Mouse (Mus musculus) CD4-positive helper T cell, adult 2 months (primary cell): ENCODE results near the gene Zmynd11.
"Not testable (repeated sequence)": the region's sequence is repeated elsewhere in the genome, so short reads cannot be mapped to it uniquely, and the experiment has no call there.

Experiments used
- DNase-seq: peaks from one replicate; pipeline ENCODE4 v3.0.0-alpha.2; 2012; ENCODE audit warnings: low read depth, missing footprints, low spot score

Gene Zmynd11

DNA sequence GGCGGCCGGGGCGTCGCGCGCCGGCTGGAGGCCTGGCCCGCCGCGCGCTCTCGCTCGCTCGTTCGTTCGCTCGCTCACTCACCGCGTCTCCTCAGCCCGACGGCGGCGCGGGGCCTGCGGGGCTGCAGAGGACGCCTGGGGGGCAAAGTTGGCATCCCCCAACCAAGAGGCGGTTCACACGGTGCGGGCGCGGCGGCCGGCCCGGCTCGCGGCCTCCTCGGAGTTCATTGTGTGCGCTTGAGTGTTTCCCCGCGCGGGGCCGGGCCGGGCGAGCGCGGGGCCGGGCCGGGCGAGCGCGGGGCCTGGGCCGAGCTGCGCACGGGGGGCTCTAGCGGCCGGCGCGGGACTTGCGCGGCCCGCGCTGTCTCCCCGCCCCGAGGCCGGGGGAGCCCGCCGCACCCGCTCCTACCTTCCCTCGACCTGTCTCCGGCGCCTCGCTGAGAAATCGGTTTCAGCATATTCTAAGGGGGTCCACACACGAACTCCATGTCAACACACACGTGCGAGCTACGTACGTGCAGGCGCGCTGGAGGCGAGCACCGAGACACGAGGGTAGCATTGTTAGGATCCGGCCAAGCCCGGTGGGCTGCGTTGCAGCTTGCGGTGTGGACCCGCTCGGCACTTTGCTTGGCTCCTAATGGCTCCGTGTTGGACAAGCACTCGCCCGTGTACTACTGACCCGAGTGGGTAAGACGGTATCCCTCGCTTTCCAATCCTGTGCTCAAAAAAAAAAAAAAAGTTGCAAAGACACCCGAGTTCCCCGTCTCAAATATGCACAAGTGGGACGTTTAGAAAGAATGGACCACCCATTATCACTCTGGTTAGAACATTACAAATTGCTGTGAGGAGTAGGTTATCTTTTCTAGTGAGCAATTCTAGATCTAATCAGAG lies at the start of gene Zmynd11:
TSS of gene Zmynd11 (minus strand) at position 685 of the 891 bp plus-strand sequence.
- DNase-seq = peak; percentile 67

DNA sequence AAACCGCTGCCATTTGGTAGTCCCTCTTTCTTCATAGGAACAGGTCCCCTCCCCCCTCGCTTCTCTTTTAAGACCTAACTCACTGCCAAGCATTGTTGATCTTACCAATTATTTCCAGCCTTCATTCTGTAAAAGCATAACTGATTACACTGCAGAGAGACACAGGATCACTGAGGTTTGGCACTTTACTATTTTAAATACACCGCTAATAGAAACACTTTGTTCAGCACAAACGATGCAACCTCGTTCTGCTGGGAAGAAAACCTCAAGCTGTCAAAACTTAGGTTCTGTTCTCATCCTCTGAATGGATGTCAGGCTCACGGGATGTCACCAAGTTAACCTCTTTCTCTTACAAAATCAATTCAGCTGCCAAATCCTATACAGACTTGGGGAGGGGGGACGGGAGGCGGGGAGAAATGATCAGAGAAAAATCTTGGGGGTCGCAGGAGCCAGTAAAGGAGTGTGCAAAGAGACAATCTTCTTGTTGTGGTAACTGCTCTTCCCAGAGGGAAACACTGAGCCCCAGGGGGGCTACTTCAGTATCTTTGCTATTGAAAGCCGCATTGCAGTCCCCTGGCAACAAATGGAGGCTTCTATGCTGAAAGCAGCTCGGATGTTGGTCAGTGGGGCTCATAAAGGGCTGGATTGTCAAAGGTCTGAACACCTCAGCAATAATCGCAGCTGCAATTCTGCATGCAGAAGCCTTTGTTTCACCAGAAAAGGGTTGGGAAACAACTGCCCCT lies 30.9 kb upstream of the Zmynd11 start:
- DNase-seq = no peak

DNA sequence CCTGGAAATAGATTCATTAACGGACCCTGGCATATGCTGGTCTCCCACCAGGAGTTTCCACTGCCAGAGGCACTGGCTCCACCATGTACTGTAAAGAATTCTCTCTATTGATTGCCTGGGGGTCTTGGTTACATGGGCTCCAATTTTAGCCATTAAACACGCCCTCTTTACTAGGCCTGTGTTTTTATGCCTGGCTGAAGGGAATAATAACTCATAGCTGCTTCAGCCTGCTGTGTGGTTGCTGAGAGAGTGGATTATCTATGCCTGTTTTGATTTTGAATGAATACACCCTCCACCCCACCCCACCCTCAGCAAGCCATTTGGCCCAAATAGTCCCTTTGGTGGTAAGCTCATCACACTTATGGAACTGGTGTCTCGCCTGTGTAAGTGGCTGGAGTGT lies 20.9 kb upstream of the Zmynd11 start:
- no peak for DNase-seq

DNA sequence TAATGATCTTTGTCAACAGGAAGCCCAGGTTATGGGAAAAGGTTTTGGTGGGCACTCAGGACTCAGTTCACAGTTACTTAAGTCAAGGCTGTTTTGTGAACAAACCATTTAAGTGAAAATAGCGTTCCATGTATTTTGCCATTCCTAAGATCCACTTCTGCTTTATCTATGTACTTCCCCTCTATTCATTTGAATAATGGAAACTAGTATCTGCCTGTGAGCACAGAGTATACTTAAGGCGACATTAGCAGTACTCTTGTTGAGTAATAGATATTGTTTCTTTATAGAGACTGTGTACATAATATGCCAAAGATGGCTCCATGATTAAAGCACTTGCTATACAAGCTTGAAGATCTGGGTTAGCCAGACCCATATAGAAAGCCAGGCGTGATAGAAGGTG lies 18.6 kb upstream of the Zmynd11 start:
- no peak for DNase-seq

DNA sequence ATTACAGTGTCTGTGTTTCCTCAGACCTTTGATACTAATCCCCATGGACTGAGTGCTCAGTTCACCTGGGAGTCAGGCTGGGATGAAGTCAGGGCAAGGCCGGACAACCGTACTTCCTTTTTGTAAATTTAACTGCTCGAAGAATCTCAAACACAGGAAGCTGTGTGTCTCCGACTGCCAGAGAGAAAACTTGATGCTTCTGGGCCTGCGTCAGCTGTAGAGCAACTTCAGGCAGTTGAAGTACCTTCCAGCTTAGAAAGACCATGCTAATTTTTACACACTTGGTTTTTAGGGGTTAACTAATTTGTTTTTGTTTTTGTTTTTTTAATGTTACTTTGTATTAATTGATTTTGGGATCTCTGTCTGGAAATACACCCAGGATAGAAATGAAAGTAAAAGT lies 10.8 kb upstream of the Zmynd11 start:
- DNase-seq = peak; percentile 56

DNA sequence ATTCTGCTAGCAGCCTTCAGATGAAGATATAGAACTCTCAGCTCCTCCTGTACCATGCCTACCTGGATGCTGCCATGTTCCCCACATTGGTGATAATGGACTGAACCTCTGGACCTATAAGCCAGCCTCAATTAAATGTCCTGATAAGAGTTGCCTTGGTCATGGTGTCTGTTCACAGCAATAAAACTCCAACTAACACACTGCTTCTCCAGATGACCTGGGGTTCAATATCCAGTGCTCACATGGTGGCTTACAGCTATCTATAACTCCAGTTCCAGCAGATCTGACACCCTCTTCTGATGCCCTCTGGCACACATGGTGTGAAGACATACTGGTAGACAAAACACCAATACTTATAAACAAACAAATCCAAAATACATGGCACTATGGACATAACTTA lies 8.9 kb upstream of the Zmynd11 start:
- DNase-seq = no peak

DNA sequence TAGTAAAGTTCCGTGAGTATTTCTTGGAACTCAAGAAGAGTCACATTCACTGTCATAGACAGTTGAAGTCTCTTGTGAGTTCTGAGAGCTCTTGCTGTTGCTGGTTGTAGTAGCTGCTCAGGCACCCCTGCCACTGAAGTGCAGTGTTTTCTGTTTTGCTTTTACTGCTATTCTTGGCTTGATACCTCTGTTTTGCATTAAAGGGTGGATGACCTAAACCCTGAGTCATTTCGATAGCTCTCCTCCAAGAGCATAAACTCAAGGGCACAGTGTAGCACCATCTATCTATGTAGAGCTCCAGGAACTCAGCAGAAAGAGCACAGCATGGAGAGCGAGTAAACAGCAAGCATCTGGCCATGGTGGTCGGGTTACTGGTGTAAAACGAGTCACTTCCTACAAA lies 2.1 kb upstream of the Zmynd11 start:
- peak; percentile 28 for DNase-seq

DNA sequence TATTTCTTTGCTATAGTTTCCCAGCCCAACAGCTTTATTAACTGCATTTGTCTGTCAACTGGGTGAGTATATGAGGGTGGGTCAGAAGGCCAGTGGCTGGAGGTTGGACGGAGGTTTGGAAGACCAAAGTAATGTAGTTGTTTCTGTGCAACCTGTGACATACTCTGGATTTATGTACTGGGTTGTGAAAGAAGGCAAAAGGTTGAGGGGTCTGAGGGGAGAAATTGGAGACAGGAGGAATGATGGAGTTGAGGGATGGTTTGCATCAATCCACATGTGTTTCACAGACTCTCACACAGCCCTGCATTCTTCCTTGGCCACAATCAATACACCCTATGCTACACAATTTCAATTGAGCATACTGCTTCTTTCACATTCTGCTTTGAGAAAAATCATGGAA lies 1.4 kb upstream of the Zmynd11 start:
- DNase-seq = no peak

DNA sequence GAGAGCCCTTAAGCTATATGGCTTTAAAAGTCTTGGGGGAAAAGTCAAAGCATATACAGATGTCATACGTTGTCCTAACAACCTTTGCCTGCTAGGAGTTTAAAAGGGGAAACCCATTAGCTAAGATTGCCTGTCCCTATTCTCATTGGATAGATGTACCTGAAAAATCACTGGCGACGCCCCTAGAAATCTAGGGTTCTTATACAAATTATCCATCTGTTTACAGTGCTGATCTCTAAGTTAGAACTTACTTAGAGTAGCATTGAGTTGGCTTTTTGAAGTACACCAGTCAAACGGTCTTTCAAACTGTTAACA lies 364 bp upstream of the Zmynd11 start:
- peak; percentile 30 for DNase-seq

DNA sequence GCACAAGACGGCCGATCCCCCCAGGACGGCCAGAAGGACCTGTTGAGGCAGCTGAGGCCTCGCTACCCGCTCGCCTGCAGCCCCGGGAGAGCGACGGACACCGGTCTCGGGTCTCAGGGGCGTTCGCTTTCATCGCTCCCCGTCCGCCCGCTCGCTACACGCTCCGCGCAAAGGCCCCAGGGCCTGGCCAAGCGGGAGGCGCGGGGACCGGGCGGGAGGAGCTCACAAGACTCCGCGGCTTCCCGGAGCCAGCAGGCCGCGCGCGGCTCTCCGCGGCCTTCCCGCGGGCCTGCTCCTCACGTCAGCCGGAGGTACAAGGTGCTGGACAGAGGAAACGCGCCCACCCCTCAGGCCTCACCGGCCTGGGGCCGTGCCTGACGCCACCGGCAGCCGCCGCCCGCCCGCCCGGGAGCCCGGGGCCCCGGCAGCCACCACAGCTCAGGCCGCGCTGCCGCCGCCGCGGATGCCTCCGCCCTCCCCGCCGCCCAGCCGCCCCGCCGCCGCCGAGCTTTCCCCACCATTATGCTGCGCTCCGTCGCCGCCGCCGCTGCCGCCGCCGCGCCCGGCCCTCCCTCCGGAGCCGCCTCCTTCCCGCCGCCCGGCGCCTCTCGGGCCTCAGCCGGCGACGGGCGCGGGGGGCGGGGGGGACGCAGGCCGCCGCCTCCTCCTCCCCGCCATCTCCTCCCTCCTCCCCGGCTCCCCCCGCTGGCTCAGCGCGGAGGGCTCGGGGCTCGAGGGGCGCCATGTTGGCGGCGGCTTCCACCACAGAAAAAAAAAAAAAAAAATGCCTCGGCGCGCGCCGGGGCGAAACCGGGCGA lies 1.1 kb downstream of the Zmynd11 start:
- DNase-seq = peak; percentile 87

DNA sequence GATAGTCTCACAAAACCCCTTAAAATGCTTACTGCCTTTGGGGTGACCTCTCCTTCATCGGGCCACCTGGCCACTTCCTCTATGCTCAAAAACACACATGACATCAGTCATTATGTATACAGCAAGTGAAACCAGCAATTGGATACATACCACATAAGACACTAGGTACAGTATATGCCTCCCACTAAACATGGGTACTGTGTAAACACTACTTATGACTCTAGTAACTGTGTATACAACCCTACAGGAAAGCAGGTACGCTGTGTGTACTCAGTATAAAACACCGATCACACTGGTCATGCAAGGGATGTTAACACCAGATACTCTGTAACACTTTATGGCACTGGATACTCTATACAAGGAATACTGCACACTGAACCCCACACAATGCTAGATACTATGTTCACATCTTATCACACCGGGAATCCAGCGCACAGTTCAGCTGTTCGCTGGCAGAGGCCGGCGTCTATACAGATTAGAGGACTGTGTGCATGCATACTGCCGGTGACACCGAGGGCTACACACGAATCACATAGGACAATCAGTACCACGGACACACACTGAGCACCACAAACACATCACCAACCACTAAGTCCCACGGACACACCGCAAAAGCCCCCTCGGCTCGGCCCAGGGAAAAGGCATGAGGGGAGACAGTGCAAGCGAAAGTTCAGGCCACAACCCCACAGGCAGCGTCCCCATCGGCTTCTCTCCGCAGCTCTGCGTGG lies 1.9 kb downstream of the Zmynd11 start:
- DNase-seq = peak; percentile 52

DNA sequence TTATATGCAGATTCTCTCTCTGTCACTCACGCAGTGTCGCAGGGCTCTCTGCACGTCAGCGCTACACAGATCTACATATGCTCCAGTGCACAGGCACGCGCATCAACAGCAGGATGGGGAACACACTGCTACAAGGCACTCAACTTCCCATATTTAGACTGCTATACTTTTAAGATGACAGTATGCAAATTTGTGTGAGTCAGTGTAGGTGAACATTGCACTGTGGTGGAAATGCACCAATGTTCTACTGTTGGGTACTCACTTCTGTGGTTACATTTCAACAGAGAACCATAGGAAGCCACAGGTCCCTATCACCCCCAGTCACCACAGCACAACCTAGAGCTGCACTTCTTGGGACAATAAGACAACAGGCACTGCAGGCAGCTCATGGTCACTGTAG lies 5.1 kb downstream of the Zmynd11 start:
- DNase-seq = peak; percentile 65

DNA sequence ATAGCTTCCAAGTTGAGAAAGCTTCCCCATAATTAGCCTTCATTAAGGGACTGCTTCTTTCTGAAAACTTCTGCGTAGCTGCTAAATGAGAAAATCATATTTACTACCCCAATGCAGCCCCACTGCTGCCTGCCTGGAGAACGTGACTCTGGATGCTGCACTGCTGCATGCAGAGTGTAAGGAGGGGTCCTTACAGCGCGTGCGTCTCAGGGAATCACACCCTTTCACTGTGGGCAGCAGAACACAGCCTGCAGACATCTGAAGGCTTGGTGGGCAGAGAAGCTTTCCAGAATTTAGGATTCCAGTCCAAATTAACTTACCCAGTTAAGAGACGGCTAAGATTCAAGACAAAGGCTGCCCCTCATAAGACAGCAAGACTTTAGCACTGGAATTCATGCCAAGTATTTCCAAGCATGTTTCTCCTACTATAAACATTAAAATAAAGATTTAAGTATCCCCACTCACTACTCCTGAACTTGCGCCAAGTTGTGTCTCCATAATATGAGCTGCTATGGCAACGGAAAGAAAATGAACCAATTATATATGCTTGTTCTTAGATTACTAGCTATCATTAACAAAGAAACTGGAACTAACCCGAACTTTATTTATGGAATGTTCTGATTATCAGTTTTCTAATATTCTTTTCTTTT lies 7.2 kb downstream of the Zmynd11 start:
- DNase-seq = no peak

DNA sequence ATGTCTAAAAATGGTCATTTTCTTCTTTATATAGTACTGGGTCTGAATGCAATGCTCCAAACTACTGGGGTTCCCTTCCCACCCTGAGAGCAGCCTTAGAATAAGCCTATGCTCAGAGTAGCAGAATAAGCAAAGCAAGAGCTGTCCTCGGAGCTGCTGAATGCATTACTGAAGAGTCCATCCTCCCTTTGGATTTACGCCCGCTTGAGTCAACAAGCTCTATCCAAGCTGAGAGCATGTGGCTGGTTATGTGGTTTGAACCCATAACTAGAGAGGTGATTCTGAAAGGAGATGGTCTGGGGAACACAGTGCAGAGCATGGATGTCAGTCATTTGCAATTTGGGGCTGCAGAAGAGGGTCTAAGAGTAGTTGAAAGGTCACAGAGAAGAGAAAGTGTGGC lies 11.4 kb downstream of the Zmynd11 start:
- no peak for DNase-seq

DNA sequence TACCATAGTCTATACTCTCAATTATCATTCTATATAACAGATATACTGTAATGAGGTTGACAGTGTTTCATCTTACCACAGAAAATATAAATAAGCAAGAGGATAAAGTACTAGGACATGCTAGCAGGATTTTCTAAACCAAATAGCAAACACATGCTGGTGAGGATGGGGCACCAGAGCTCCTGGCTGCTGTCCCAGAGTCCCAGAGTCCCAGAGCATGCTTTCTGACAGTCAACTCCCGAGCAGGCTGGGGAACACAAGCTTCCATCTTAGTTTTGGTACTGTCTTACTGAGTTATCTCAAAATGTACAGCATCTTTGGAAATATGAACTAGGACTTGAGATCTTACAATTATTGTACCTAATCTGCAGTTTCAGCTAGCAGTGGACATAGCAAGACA lies 14.8 kb downstream of the Zmynd11 start:
- no peak for DNase-seq

DNA sequence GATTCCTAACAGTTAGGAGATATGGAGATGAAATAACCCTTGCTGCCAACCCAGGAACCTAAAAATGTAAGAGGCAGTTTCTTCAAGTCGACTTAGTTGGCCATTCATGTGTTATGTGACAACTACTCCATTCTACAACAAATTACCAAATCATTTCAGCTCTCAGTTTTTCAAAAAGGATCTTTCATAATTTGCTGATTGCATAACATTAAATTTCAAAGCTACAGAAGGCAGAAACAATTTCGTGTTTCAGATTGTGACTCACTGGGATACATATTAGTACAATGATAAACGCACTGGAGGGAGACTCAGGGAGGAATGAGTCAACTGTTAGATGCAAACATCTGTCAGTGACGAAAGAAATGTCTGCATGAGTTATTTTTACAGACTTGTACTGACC lies 15.3 kb downstream of the Zmynd11 start:
- no peak for DNase-seq

DNA sequence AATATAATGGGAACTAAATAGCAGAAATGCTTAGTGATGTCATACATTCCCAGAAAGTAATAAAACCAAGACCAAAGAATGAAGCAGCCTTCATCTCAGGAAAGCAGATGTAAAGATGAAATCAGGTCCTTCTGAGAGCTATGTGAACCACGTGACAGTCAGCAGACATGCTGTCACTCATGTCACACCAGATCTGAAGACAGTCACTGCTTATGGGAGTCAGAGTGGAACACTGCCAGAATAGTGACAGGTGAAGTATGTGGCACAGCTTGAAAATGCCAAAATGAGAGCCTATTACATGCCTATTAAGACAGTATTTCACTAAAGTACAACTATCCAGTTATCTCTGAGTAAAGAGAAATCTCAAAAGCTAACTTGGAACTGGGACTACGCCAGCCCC lies 26.9 kb downstream of the Zmynd11 start:
- no peak for DNase-seq

DNA sequence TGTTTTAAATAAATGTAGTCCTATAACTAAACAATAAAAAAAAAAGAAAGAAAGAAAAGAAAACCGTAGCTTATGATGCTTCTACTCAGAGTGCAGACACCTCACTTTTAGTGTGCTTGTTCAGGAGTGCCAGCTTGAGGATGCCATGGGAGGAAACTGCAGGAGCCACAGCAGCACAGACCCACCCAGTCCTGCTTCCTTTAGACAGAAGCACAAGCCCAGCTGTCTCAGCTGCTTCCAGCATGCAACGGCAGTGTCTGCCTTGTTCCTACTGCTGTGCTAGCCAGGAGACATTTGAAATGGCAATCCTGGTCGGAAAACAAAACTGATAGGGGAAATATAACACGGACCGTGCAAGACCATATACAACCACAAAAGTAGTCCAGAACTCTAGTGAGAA lies 28.1 kb downstream of the Zmynd11 start:
- DNase-seq = no peak

DNA sequence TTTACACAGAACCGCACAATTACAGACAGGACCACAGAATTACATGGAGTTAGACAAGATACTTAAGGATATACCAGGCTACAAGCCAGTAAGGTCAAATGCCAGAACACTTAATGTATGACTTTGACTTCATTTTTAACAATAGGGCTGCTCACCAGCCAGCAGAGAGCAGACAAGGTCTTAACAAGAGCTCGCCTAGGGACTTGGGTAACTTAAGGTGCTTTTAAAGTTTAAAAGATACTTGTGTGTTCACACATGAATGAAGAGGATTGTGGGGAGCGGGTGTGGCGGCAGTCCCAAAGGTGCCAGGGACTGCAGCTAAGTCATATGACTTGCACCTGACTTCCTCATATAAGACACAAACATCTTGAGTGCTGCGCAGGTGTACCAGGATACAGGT lies 32.9 kb downstream of the Zmynd11 start:
- DNase-seq = not testable (repeated sequence)

DNA sequence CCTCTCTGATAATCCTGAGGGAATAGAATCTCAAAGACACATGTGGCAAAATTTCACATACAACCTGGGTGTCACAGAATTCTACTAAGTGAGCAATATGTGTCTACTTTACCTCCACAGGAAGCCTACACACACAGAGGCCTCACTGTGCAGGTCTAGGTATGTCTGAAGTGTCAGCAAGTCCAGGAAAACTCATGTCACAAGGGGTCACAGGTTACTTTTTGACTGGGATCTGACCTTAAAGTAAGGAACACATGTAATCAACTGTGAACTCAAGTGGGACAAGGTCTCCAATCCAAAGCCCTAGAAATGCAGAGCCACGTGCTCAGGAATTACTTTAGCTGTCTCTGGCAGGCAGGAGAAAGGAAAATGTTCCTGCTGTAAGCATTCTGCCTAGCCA lies 36.1 kb downstream of the Zmynd11 start:
- DNase-seq = no peak

DNA sequence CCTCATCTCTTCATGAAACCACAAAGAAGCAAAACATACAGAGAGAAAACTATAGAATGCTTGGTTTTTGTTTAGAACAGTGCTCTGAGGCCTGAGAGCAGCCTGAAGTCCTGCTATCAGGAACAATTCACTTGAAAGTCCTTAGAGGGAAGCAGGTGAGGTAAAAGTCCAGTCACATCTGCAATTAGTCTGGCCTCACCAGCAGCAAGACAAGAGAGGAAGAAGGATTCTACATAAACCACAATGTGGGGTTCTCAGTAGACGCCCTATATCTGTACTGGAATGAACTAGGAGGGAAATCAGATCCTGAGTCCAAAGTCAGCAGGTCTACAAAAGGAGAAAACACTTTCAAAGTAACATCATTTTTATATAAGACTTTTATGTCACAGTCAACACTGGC lies 49.9 kb downstream of the Zmynd11 start:
- DNase-seq = no peak
